18 mouse cellular contexts compared by ENCODE assay signal in genomic region chr15:6466995-6467394, GRCm38 (mm10). TPM values are rescaled to one million over a fixed set of nuclear protein-coding genes. Genes with fewer than 3 reads are reported as not detected.
"Had no signal": no experiment of that assay in that cellular context is flagged by ENCODE, and none has a peak within 500 bp of the region (broad histone marks: within the 10 kb centered on the region; RNA-seq: fewer than 3 reads in every experiment).

No protein-coding gene starts in this region.

- H3K4me3 ChIP-seq: left cerebral cortex, adult 2 months; limb, embryonic 12.5 days; liver, embryonic 12.5 days; megakaryocyte, embryonic 14.5 days; neural tube, embryonic 13.5 days had no signal

- H3K27ac ChIP-seq: left cerebral cortex, adult 2 months; limb, embryonic 12.5 days; liver, embryonic 12.5 days; macrophage; neural tube, embryonic 13.5 days had no signal

- H3K9ac ChIP-seq: limb, embryonic 12.5 days; liver, embryonic 12.5 days; lung, embryonic 14.5 days; neural tube, embryonic 13.5 days had no signal

- ATAC-seq: liver, embryonic 12.5 days; midbrain, embryonic 16.5 days had no signal

- H3K27me3 ChIP-seq: limb, embryonic 12.5 days; liver, embryonic 12.5 days; neural tube, embryonic 13.5 days had no signal

- H3K4me1 ChIP-seq: liver, embryonic 12.5 days; megakaryocyte, embryonic 14.5 days; neural tube, embryonic 13.5 days had no signal

- DNase-seq: kidney, postnatal 25 days; lung, embryonic 14.5 days; lung, postnatal 10 days; retina, postnatal 1 day; right cerebral cortex, postnatal 4 days; spleen, adult 18-20 months; thymus, adult 18-20 months; thymus, postnatal 36 days had no signal

- H3K9me3 ChIP-seq: limb, embryonic 12.5 days; liver, embryonic 12.5 days; neural tube, embryonic 13.5 days had no signal

- H3K4me2 ChIP-seq: limb, embryonic 12.5 days; liver, embryonic 12.5 days; lung, embryonic 14.5 days; midbrain, embryonic 11.5 days; neural tube, embryonic 13.5 days had no signal

- H3K36me3 ChIP-seq: limb, embryonic 12.5 days; liver, embryonic 12.5 days; neural tube, embryonic 13.5 days had no signal

RNA-seq across cellular contexts. Expression of gene C9, which starts 21.9 kb away (rescaled TPM):
- polyA plus RNA-seq: kidney, embryonic 16.5 days; limb, embryonic 12.5 days; lung, embryonic 14.5 days; macrophage; midbrain, embryonic 11.5 days; midbrain, embryonic 16.5 days; neural tube, embryonic 13.5 days; stomach, embryonic 14.5 days had no signal
